Mouse (Mus musculus): ENCODE measurements around the gene Stox2.

The Stox2 gene

GRCm38 (mm10) chr8:47404852-47405251 lies 41.3 kb downstream of the Stox2 start:
- DNase-seq, result no peak

GRCm38 (mm10) chr8:47392927-47393326 lies 53.2 kb downstream of the Stox2 start:
- DNase-seq, result no peak

- DNase-seq, result peak; percentile 62
Observed at GRCm38 (mm10) chr8:47392290-47392689, 53.9 kb downstream of the Stox2 start.

DNA sequence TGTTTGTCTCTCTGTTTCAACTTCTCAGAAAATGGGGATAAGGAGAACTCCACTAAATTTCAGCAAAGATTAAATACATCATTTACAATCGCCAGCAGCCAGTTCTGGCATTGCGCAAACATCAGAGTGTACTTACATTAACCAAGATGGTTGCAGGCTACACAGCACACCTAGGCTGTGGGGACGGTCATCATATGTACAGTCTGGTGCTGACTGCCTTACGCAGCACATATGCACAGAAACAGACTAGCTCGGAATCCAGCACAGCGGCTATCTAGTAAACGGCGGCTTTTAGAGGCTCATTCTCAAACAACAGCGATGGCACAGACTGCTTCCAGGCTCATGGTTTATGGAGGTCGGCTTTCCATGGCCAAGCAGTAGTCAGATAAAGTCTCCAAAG lies 54.3 kb downstream of the Stox2 start:
- no peak for DNase-seq

DNA sequence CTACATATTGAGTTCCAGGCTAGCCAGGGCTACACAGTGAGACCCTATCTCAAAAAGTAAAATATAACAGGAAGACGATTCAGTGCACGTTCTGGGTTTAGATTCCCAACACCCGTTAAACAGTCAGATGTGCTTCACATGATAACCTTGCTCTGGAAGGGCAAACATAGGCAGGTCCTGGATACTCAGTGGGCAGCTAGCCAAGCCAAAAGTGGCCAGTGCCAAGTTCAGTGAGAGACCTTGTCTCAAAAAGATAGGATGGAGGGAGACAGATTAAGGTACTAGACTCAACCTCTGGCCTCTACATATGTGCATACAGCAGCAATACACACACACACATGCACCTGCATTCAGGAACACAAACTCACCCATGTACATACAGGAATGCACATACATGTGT lies 56.7 kb downstream of the Stox2 start:
- no peak for DNase-seq

DNA sequence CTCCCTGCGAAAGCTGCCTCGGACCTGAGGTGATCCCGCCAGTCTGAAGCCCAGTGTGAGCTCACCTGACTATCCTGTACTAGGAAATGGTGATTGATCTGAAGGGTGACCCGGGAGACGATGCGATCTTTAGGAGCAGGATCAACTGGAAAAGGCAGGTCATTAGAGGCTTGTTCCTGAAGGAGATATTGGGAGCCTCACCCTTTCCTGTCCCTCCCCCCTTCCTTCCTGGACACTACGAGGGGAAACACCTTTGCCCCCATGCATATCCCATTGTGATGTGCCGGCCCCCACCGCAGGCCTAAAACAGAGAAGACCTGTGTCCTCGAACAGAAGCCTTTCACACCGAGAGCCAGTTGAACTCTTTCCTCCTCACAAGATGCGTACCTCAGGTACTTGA lies 58.0 kb downstream of the Stox2 start:
- DNase-seq, result peak; percentile 31

GRCm38 (mm10) chr8:47385810-47386209 lies 60.4 kb downstream of the Stox2 start:
- DNase-seq, result no peak

DNA sequence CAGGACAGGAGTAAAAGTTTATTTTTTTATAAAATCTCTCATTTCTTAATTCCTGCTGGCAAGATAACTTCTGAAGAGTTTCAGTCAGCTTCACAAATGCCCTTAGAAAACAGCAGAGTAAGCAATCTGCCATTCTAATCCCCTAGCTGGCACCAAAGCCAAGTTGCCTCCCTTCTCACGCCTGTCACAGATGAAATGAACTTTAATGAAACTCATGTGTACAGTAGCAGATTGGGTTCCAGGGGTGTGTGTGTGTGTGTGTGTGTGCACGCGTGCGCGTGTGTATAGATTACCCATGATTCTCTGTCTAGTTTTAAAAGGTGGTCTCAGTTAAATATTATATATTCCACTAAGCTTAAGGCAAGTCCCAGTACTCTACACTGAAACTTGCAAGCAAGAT lies 62.0 kb downstream of the Stox2 start:
- DNase-seq, result no peak

DNA sequence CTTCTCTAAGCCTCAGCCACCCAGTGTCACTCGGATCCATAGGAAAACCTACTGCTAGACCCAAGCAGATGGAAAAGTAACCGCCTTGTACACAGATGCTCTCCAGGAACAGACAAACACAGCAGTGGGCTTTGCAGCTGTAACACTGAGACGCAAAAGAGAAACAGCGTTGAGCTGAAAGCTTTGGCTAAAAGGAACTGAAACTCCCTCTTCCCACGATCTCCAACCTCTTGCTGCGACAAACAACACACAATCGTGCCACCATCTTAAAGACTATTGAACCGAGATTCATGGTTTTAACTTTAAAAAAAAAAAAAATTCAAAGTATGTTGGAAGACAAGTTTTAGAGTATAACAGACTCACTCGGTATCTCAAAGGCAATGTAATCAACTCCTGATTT lies 62.5 kb downstream of the Stox2 start:
- no peak for DNase-seq

DNA sequence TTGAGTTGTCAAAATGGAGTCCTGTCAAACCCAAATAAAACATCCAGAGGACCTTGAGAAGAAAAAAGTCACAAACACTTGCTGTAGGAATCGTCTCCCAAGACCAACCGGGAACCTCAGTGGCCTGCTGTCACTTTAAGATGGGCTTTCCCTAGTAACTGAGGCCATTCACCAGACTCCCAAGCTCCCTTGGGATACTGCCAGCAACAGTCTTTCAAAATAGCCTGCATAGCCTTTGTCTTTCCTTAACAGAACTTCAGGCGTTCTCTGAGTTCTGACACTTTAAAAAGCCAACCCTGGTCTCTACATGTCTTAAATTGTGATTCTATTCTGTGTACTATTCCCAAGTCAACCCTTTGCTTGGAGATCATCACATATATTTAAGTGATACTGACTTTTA lies 64.9 kb downstream of the Stox2 start:
- peak; percentile 23 for DNase-seq

- no peak for DNase-seq
Observed at GRCm38 (mm10) chr8:47380725-47381124, 65.4 kb downstream of the Stox2 start.

GRCm38 (mm10) chr8:47380075-47380474 lies 66.1 kb downstream of the Stox2 start:
- peak; percentile 69 for DNase-seq

DNA sequence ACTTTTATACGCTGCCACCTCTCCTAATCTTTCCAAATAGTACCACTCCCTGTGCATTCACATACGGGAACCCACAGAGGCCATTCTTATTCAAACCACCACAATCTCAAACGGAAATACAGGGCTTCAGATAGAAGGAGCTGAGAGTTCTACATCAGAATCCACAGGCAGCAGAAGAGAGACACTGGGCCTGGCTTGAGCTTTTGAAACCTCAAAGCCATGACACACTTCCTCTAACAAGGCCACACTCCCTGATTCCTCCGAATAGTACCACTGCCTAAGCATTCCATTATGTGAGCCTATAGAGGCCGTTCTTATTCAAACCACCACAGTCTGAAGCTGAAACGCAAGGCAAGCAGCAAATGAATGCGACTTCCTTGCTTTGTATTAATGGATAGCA lies 69.5 kb downstream of the Stox2 start:
- DNase-seq, result no peak

- no peak for DNase-seq
Observed at GRCm38 (mm10) chr8:47373757-47374156, 72.4 kb downstream of the Stox2 start.

DNA sequence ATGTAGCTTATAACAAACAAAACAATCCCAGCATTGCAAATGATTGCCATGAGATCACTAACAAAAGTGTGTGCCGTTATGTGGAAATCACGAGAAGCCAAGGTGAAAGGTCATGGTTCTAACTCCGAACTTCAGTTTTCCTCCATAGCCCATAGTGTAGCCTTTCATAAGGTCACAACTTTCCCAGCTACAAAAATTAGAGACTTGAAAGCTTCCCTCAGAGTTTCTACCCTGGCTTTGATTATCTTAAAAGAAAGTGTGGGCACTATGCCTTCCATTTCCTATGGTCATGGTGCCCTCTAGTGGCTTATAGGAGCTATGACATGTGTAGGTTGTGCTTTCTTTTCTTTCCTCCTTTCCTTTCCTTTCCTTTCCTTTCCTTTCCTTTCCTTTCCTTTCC lies 74.6 kb downstream of the Stox2 start:
- no peak for DNase-seq

DNA sequence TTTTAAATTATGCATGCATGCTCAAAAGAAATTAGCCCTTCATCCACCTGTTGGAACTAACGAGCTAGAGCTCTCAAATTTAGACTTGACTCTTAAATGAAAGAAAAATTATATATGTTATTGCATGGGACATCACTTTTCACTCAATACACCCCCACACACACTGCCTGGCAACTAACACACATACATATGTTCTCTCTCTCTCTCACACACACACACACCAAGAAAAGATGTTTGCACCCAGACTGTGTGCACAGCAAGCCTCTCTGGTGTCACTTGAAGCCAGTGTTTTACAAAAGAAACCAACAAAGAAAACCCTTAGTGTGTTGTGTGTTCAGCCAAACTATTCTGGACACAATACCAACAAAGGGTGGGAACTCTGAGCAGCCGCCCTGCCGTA lies 75.1 kb downstream of the Stox2 start:
- no peak for DNase-seq

DNA sequence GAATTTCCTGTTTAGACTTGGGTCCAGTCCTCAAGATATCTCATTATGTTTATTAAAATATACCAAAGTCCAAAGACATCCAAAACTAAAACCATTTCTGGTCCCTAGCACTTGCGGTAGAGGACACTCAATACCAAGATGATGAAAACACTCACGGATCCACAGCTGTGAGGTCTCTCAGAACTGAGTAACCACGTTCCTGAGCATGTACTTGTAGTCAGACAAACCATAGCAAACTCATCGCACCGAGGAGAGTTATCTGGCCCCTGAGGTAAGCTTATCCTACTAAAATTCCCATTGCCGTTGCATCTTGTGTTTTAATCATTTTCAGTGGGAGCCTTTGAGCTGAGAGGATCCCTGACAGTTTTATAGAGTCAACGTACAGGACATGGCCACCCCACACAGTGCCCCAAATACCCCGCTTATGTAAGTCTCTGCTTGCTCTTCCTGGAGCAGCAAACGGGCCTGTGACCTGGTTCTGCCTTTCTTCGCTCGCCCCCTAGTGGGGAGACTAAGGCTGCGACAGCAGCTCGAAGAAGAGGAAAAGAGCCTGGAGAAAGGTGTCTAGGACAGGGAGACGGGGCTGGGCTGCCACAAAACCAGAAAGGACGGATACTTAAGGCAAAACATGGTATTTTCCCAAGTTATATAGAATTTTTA lies 75.6 kb downstream of the Stox2 start:
- DNase-seq, result peak; percentile 80

DNA sequence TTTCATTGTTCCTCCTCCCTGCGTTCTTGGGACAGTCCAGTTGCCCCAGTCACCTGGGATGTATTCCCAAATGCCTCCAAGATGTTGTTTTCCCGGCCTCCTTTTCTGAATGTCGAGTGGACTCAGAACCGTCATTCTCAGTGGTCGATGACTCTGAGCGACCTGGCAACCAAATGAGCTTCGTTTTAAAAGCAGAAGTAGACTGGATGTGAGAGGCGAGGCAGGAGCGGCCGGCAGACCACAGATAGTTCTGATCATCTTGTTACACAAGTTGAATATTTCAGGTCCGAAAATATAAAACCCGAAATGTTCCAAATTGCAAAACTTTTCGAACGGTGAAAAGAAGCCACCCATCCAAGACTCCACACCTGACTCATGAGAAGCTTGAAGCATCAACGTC lies 76.2 kb downstream of the Stox2 start:
- no peak for DNase-seq

- no peak for DNase-seq
Observed at GRCm38 (mm10) chr8:47369044-47369769, 77.0 kb downstream of the Stox2 start.

DNA sequence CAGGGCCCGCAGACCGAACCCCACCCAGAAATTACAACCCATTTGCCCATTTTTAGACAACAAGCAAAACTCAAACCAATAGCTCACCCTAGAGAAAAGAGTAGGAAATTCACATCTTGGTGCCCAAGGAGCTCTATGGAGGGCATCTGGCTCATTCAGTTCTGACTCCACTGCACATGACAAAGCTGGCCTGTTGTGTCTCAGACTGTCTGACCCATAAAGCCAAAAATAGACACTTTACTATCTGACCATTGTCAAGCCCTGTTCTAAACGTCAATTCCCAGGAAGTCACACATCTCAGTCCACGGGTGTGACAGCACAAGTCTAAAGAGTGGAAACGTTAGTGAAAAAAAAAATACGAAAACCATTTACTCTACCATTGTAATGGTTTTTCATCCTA lies 79.1 kb downstream of the Stox2 start:
- no peak for DNase-seq

- peak; percentile 16 for DNase-seq
Observed at GRCm38 (mm10) chr8:47363271-47363670, 82.9 kb downstream of the Stox2 start.

- DNase-seq, result no peak
Observed at GRCm38 (mm10) chr8:47355340-47355906, 90.7 kb downstream of the Stox2 start.

DNA sequence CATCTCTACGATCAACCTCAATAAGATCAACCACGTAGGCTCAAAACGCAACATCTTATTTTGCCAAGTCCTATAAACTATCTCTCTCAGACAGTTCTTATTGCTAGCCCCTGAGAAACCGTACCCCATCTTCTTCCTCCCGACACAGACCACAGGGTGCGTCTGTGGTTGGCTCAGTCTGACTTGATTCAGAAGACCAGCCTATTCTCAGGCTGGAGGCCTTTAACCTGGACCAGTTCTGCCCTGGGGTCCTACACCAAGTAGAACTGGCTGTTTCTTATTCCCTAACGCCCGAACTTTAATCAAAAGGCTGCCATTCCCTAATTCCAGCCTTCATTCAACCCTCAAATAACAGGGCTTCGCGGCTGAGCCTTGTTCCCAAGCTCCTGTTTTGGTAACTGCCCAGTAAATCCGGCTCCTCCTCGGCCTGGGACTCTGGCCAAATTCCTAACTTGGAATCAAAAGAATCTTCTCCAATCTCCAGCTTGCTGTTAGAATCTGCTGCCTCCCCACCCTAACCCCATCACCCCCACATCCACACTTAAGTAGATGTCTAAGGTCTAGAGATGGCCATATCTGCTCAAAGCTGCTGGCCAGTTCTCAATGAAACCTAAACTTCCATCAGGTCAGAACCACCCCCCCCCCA lies 91.5 kb downstream of the Stox2 start:
- DNase-seq, result peak; percentile 31
